Mouse (Mus musculus) stomach, postnatal 0 days (tissue): Measurements from ENCODE around the gene Phtf2. TPM values are rescaled to one million over a fixed set of nuclear protein-coding genes. Genes with fewer than 3 reads are reported as not detected.

Source experiments
- ATAC-seq: fragments of 200-750 bp; cut with Nextera tagmentation; 2 replicates; pipeline ENCODE4 v1.8.0; 2017; ENCODE audit not compliant: low FRiP score, low TSS enrichment
- DNase-seq: peaks from one replicate; pipeline ENCODE4 v3.0.0-alpha.2; 2016; ENCODE audit warnings: low spot score
- H3K27ac ChIP-seq: fragments of 300-500 bp; sonication (generic); replicated peaks from 2 replicates; pipeline ENCODE4 v1.5.1; 2014; ENCODE audit warnings: mild to moderate bottlenecking, control low read depth
- H3K27me3 ChIP-seq: fragments of 300-500 bp; sonication (generic); 2 replicates; pipeline ENCODE4 v1.6.1; 2014; ENCODE audit warnings: low read length; ENCODE audit not compliant: control insufficient read depth, insufficient read depth
- H3K36me3 ChIP-seq: fragments of 300-500 bp; sonication (generic); 2 replicates; pipeline ENCODE4 v1.6.1; 2014; ENCODE audit warnings: low read length, mixed read lengths; ENCODE audit not compliant: control insufficient read depth, insufficient read depth
- H3K4me1 ChIP-seq: fragments of 300-500 bp; sonication (generic); replicated peaks from 2 replicates; pipeline ENCODE4 v1.6.1; 2014; ENCODE audit warnings: antibody characterized with exemption; ENCODE audit not compliant: control insufficient read depth, insufficient read depth
- H3K4me2 ChIP-seq: fragments of 300-500 bp; sonication (generic); replicated peaks from 2 replicates; pipeline ENCODE4 v1.6.1; 2014; ENCODE audit warnings: low read depth, mild to moderate bottlenecking, control low read depth, moderate library complexity
- H3K4me3 ChIP-seq: fragments of 300-500 bp; sonication (generic); 2 replicates; pipeline ENCODE4 v1.5.1; 2014; ENCODE audit warnings: low read depth, low read length, control low read depth
- H3K9ac ChIP-seq: fragments of 300-500 bp; sonication (generic); 2 replicates; pipeline ENCODE4 v1.6.1; 2014; ENCODE audit warnings: mild to moderate bottlenecking, low read length, control low read depth, mixed read lengths
- H3K9me3 ChIP-seq: fragments of 300-500 bp; sonication (generic); 2 replicates; pipeline ENCODE4 v1.6.1; 2016; ENCODE audit warnings: low read length; ENCODE audit not compliant: control insufficient read depth
- CTCF ChIP-seq: IDR thresholded peaks from 2 replicates; pipeline ENCODE4 v1.5.1; 2016; ENCODE audit warnings: antibody characterized with exemption, low read depth, mild to moderate bottlenecking, moderate library complexity
- EP300 ChIP-seq: optimal IDR thresholded peaks from 2 replicates; pipeline ENCODE3; 2016; ENCODE audit warnings: antibody characterized with exemption
- WGBS: fragments of 180-500 bp; shearing (Covaris S2); extraction: QIAGEN DNeasy Blood & Tissue Kit; methylation state at CpG from one replicate; pipeline ENCODE4 v1.1.7; 2014; 5-methylcytosine and 5-hydroxymethylcytosine counted together
- polyA plus RNA-seq: library from polyadenylated mRNA; unstranded; fragments of >200 nt; fragmentation: Nextera tagmentation; extraction: Ambion mirVana; gene quantifications from 2 replicates; pipeline ENCODE4 v1.2.1, GENCODE M21; 2015

Gene Phtf2
- polyA plus RNA-seq, 1 experiment from 2014 or later, result 5.1 TPM

DNA sequence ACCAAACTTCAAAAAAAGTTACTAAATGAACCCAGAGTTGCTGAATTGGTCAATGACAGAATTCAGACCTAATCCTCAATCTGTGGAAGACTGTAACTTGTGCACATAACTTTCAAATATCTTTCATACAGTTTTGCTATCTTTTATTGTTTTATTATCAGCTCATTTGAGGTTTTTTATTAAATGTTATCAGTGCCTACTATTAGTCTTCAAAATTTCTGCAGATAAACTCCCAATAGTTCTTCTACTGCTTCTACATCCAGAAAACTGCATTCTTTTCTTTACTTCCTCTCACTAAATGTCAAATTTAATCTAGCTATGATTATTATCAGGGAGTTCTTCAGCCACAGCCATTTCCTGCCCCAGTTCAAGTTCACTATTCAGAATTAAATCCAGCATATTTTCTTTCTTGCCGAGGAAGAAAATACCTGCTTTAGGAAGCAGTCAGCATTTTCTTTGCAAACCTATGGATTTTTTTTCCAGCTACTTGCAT is 4.9 kb downstream of the Phtf2 start:
- no peak overlapping the region for H3K9ac ChIP-seq
- H3K36me3 ChIP-seq, result no peaks in the 10 kb centered on the region
- no peaks in the 10 kb centered on the region for H3K9me3 ChIP-seq
- H3K27me3 ChIP-seq, result no peaks in the 10 kb centered on the region
- H3K4me3 ChIP-seq, result no peak overlapping the region
- no peaks in the 10 kb centered on the region for H3K4me1 ChIP-seq
- ATAC-seq, result no peak
- DNase-seq, result no peak
- H3K27ac ChIP-seq, result no peak overlapping the region
- TF ChIP-seq CTCF (no peak), EP300 (no peak)
- WGBS, result 36% methylated on average over 1 of the region's 1 CpGs
- no peak overlapping the region for H3K4me2 ChIP-seq

DNA sequence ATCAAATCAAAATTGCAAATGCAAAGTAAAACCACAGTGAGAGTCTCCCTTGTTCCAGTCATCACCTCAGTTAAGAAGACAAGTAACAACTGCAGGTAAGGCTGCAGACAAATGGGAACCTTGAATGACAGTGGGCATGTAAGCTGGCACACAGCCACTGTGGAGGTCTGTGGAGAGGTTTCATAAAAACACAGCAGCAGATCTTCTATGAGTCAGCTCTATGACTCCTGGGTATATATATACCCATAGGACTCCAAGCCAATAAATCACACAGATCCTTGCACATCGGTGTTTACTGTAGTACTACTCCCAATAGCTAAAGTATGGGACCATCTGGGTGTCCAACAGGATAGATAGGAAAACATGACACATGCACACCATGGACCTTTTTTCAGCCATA is 8.8 kb downstream of the Phtf2 start:
- TF ChIP-seq CTCF (no peak), EP300 (no peak)
- no peak overlapping the region for H3K9ac ChIP-seq
- H3K27me3 ChIP-seq, result no peaks in the 10 kb centered on the region
- DNase-seq, result no peak
- H3K4me1 ChIP-seq, result no peaks in the 10 kb centered on the region
- no peaks in the 10 kb centered on the region for H3K36me3 ChIP-seq
- no peak for ATAC-seq
- no peak overlapping the region for H3K27ac ChIP-seq
- no peaks in the 10 kb centered on the region for H3K9me3 ChIP-seq
- WGBS, result 73% methylated on average over 1 of the region's 1 CpGs
- no peak overlapping the region for H3K4me2 ChIP-seq
- no peak overlapping the region for H3K4me3 ChIP-seq

DNA sequence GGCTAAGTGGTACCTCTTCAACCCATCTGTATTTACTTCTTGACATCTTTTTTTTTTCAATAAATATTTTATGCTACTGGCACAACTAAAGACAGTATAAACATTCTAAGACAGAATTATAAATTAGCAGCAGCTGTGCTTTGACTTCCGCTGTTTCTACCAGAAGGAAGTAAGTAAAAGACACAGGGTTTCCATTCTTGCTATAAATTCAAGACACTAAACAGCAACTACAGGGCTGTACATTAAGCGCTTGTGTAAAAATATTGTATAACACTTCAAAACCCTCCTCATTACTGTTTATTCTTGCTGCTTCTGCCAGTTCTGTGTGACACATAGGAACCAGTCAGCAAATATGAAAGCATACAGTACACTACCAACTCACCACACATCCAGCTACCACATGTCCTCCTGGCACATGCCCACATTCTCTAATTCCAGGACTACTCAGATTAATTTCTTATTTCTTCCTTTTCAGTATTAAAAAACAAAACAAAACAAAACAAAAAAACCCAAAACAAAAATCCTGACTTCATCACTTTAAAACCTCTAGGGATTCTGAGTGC is 16.6 kb downstream of the Phtf2 start:
- DNase-seq (no peak), ATAC-seq (no peak)
- H3K27ac ChIP-seq, result no peak overlapping the region
- no peaks in the 10 kb centered on the region for H3K36me3 ChIP-seq
- H3K4me3 ChIP-seq, result no peak overlapping the region
- TF ChIP-seq CTCF (no peak), EP300 (no peak)
- no peaks in the 10 kb centered on the region for H3K9me3 ChIP-seq
- no peaks in the 10 kb centered on the region for H3K4me1 ChIP-seq
- H3K9ac ChIP-seq, result no peak overlapping the region
- H3K4me2 ChIP-seq, result no peak overlapping the region
- WGBS, result 52% methylated on average over 2 of the region's 2 CpGs
- no peaks in the 10 kb centered on the region for H3K27me3 ChIP-seq

DNA sequence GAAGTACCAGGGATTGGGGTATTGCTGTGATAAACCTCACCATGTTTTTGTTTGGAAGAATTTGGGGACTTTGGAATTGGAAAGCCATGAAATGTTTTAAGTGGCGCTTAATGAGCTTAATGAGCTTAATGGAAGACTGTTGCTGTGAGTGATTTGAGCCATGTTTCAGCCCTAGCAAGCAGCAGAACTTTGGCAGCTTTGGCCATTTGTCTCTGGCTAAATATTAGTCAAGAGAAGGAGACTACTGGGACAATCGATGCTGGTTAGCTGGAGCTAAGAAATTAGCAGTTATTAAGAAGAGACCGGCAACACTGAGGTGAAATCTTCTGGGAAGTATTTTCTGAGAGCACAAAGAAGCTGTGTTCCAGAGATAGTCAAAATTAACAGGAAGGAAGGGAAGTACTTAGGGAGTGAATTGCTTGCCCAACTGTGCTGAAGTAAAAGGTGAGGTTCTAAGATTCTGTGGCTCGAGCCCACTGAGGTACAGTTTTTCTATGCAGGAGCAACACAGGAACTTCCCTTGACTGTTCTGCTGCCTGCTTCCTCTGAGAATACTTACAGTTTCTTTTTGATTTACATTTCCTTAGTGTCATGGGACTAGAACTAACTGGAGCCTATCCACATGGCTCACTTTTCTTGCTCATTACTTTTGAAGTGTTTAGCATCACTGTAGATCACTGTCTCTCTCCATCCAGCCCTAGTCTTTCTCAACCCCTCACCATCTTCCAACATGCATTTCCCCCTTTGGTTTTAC is 17.5 kb downstream of the Phtf2 start:
- H3K4me3 ChIP-seq, result no peak overlapping the region
- no peaks in the 10 kb centered on the region for H3K9me3 ChIP-seq
- no peak overlapping the region for H3K27ac ChIP-seq
- no peak for TF ChIP-seq EP300
- TF ChIP-seq CTCF, result no peak
- ATAC-seq (no peak), DNase-seq (no peak)
- no peak overlapping the region for H3K9ac ChIP-seq
- H3K36me3 ChIP-seq, result no peaks in the 10 kb centered on the region
- H3K27me3 ChIP-seq, result no peaks in the 10 kb centered on the region
- H3K4me2 ChIP-seq, result no peak overlapping the region
- WGBS, result 68% methylated on average over 4 of the region's 4 CpGs
- H3K4me1 ChIP-seq, result no peaks in the 10 kb centered on the region

DNA sequence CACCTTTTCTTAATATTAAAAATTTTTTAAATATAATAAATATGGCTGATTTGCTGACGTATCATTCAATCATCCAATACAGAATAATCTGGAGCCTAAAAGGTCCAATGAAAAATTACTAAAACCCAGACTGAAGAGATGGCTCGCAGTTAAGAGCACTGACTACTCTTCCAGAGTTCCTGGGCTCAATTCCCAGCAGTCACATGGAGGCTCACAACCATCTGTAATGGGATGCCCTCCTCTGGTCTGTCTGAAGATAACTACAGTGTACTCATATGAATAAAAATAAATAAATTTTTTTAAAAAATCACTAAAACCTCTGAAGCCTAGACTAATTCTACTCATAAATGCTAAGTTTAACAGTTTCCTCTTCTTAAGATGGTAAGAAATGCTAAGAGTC is 20.0 kb downstream of the Phtf2 start:
- Histone ChIP-seq H3K4me2 (no peak overlapping the region), H3K27me3 (no peaks in the 10 kb centered on the region), H3K9ac (no peak overlapping the region), H3K9me3 (no peaks in the 10 kb centered on the region), H3K4me3 (no peak overlapping the region), H3K4me1 (no peaks in the 10 kb centered on the region), H3K36me3 (no peaks in the 10 kb centered on the region), H3K27ac (no peak overlapping the region)
- DNase-seq, result no peak
- ATAC-seq, result no peak
- no peak for TF ChIP-seq CTCF
- TF ChIP-seq EP300, result no peak
- WGBS, result 90% methylated on average over 2 of the region's 2 CpGs

DNA sequence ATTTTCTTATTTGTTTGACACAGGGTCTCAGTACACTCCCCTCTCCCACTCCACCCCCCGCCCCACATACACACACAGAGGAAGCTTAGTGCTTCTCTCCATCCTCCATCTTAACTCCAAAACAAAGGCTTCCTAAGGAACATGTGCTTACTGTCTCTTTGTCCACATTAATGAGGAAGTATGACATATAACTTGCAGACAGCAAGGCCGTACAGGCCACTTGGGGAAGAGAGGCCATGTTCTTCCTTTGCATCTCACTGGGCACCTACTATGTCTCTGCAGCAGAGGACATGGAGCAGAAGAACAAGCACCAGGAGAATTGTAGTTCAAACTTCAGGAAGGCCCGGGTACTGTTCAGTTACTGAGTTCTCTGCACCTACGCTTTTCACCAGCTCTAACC is 21.4 kb downstream of the Phtf2 start:
- H3K4me2 ChIP-seq, result no peak overlapping the region
- H3K27me3 ChIP-seq, result no peaks in the 10 kb centered on the region
- H3K9me3 ChIP-seq, result no peaks in the 10 kb centered on the region
- TF ChIP-seq CTCF (no peak), EP300 (no peak)
- H3K4me3 ChIP-seq, result no peak overlapping the region
- no peaks in the 10 kb centered on the region for H3K36me3 ChIP-seq
- H3K9ac ChIP-seq, result no peak overlapping the region
- ATAC-seq (no peak), DNase-seq (no peak)
- no peak overlapping the region for H3K27ac ChIP-seq
- no peaks in the 10 kb centered on the region for H3K4me1 ChIP-seq
- WGBS, result 88% methylated on average over 4 of the region's 4 CpGs
